Mouse (Mus musculus): Measurements from ENCODE around the gene Timeless.

Gene Timeless

GRCm38 (mm10) chr10:128296370-128297090 lies 64.7 kb downstream of the Timeless start:
- no peak for DNase-seq (ENCODE audit: low spot score in 2 of 2)

GRCm38 (mm10) chr10:128297221-128297620 lies 65.4 kb downstream of the Timeless start:
- DNase-seq (ENCODE audit: low spot score in 2 of 2), result no peak

GRCm38 (mm10) chr10:128297622-128298021 lies 65.8 kb downstream of the Timeless start:
- no peak for DNase-seq (ENCODE audit: low spot score in 2 of 2)

- no peak for DNase-seq (ENCODE audit: low spot score in 2 of 2)
Measured at GRCm38 (mm10) chr10:128298243-128298642, 66.4 kb downstream of the Timeless start.

- DNase-seq (ENCODE audit: low spot score in 2 of 2), result no peak
Measured at GRCm38 (mm10) chr10:128298702-128299171, 66.9 kb downstream of the Timeless start, which contains the start of gene Il23a. Il23a (minus strand) TSS chr10:128298752.

GRCm38 (mm10) chr10:128302357-128302756 lies 70.5 kb downstream of the Timeless start:
- DNase-seq (ENCODE audit: low spot score in 2 of 2), result no peak

Data from right cerebral cortex, postnatal 36 days (tissue).